Mouse (Mus musculus): Measurements from ENCODE around the gene Obp2a.
"Not testable (repeated sequence)": the region's sequence is repeated elsewhere in the genome, so short reads cannot be mapped to it uniquely, and the experiment has no call there.

The Obp2a gene

DNA sequence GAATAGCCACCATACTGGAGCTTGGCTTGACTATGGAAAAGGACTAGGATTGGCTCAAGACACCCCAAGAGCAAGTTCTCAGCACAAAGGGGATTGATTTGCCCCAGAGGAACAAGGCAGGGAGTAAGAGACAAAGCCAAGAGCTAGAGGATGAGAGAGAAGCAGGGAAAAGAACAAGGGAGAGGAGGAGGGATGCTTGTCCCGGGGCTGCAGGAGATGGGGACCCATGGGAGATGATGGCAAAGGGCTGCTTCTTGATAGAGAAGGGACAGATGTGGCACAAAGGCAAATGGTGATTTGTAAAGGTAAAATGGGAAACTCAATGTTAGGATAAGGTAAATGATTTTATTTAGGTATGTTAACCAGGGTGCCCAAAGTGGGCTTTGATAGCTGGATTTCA lies 9.2 kb downstream of the Obp2a start:
- not testable (repeated sequence) for DNase-seq (ENCODE audit: low read depth, low spot score)

DNA sequence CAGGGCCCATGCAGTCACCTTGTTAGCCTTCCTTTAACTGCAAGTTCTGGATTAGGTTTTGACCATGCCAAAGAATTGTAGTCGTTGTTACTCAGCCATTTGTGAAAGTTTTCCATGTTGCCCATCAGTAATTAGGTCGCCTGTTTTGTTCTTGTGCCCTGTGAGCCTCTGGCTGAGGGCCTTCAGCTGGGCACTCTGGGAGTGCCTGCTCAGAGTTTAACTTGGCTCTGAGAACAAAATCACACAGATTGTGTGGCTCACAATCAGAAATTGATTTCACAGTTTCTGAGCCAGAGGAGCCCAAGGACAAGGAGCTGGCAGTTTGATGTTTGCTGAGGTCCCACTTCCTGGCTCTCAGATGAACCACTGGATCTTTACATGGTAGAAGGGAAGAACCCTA lies 9.9 kb downstream of the Obp2a start:
- DNase-seq (ENCODE audit: low read depth, low spot score): not testable (repeated sequence)

DNA sequence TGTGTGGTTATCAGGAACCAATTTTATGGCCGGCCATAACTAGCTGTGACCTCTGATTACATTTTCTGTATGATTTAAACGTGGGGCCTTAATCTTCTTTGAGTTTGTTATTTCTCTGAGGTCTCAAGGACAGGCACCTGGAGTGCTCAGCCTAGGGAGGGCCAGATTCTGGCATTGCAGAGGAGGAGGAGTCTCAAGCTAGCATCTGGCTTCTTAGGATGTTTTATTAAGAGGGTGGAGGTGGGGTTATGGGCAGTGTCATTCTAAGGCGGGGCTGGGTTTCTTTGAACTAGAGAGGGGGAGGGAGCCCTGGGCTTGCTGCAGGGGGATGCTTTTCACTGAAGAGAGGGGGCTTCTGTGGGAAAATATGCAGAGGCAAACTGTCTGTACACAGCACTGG lies 11.8 kb downstream of the Obp2a start:
- not testable (repeated sequence) for DNase-seq (ENCODE audit: low read depth, low spot score)

- no peak for DNase-seq (ENCODE audit: low read depth, low spot score)
Measured at GRCm38 (mm10) chr2:25717222-25717621, 17.4 kb downstream of the Obp2a start.

- no peak for DNase-seq (ENCODE audit: low read depth, low spot score)
Measured at GRCm38 (mm10) chr2:25733199-25733930, 33.5 kb downstream of the Obp2a start.

GRCm38 (mm10) chr2:25736709-25737108 lies 36.9 kb downstream of the Obp2a start, which contains the start of gene Obp2b:
Obp2b (plus strand) TSS chr2:25737009.
- not testable (repeated sequence) for DNase-seq (ENCODE audit: low read depth, low spot score)

- no peak for DNase-seq (ENCODE audit: low read depth, low spot score)
Measured at GRCm38 (mm10) chr2:25741671-25742070, 41.8 kb downstream of the Obp2a start.

Measured in retina, adult 2 months (tissue).